Mouse (Mus musculus): ENCODE results near the gene Slc2a2. TPM values are rescaled to one million over a fixed set of nuclear protein-coding genes. Genes with fewer than 3 reads are reported as not detected.

Gene Slc2a2
- total RNA-seq, 1 experiment from 2014 or later: not detected

Other genes with a start within 250 kb of the Slc2a2 start
- 7.5 to 7.9 TPM (median 7.7 TPM) in 3 replicates for gene Eif5a2, start 83.4 kb downstream of the Slc2a2 start, total RNA-seq (2017)
- gene Rpl22l1, start 107.5 kb downstream of the Slc2a2 start, total RNA-seq (2017): 135 to 174 TPM (median 163 TPM) in 3 replicates
- gene Gm1527, start 194.7 kb downstream of the Slc2a2 start, total RNA-seq (2017): not detected in 3 replicates